Mouse (Mus musculus) kidney, postnatal 14 days (tissue): ENCODE measurements around the gene Chrd.

Experiments used
- DNase-seq: peaks from one replicate; pipeline ENCODE4 v3.0.0; 2022; ENCODE audit warnings: mixed read lengths

Chrd gene

GRCm38 (mm10) chr16:20735651-20736050, 2.7 kb downstream of the Chrd start:
- DNase-seq: no peak

GRCm38 (mm10) chr16:20736168-20736567, 3.2 kb downstream of the Chrd start:
- DNase-seq: no peak

GRCm38 (mm10) chr16:20736823-20737222, 3.9 kb downstream of the Chrd start:
- no peak for DNase-seq

GRCm38 (mm10) chr16:20739845-20740244, 6.9 kb downstream of the Chrd start:
- DNase-seq: no peak

- peak; percentile 32 for DNase-seq
These were observed 13.7 kb downstream of the Chrd start for GRCm38 (mm10) chr16:20746641-20747040.

- no peak for DNase-seq
These were observed 17.6 kb downstream of the Chrd start for GRCm38 (mm10) chr16:20750518-20750917.

- DNase-seq: no peak
These were observed 23.1 kb downstream of the Chrd start for GRCm38 (mm10) chr16:20756052-20756451.

GRCm38 (mm10) chr16:20757385-20757784, 24.5 kb downstream of the Chrd start:
- no peak for DNase-seq

- peak; percentile 56 for DNase-seq
These were observed 28.8 kb downstream of the Chrd start for GRCm38 (mm10) chr16:20761681-20762080.

GRCm38 (mm10) chr16:20765244-20765643, 32.3 kb downstream of the Chrd start:
- peak; percentile 48 for DNase-seq

GRCm38 (mm10) chr16:20775021-20775420, 42.1 kb downstream of the Chrd start:
- no peak for DNase-seq

- no peak for DNase-seq
These were observed 46.9 kb downstream of the Chrd start for GRCm38 (mm10) chr16:20779846-20780245.

- DNase-seq: no peak
These were observed 48.2 kb downstream of the Chrd start for GRCm38 (mm10) chr16:20781101-20781630.

- no peak for DNase-seq
These were observed 51.0 kb downstream of the Chrd start for GRCm38 (mm10) chr16:20783891-20784290.

GRCm38 (mm10) chr16:20784754-20785153, 51.8 kb downstream of the Chrd start:
- DNase-seq: no peak

GRCm38 (mm10) chr16:20786556-20786955, 53.6 kb downstream of the Chrd start:
- DNase-seq: peak; percentile 14

- no peak for DNase-seq
These were observed 58.9 kb downstream of the Chrd start for GRCm38 (mm10) chr16:20791803-20792202.
